Comparison of ENCODE assay signal across 8 mouse cellular contexts in the genomic region with DNA sequence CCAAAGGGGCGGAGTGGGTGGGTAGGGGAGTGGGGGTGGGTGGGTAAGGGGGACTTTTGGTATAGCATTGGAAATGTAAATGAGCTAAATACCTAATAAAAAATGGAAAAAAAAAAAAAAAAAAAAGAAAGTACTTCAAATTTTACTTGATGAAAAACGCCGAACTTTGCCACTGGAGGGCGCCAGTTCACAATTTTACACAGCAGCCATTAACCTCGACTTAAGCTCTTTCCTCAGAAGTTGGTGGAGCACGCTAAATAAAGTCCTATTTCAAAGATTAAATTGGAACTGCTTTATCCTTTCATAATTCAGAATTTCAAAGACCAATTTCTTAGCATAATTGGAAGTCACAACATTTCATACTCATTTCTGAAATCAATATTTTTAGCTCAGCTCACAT.
DNase-seq lines count a peak whose midpoint lies in the region; TF ChIP-seq lines count a peak whose summit lies in the region.
"Not testable (repeated sequence)": the region's sequence is repeated elsewhere in the genome, so short reads cannot be mapped to it uniquely, and the experiment has no call there.

No protein-coding gene starts in this region.

- H3K27ac ChIP-seq in kidney, adult 2 months (ENCODE audit: insufficient read depth, low read depth, low read length), result not testable (repeated sequence)

- not testable (repeated sequence) for H3K4me3 ChIP-seq in E14TG2a.4 (replicated peaks; ENCODE audit: low read length); kidney, adult 2 months (ENCODE audit: insufficient read depth, low read depth, low read length)

- peak; percentile 26; the same call in 1 of the 2 replicates for TF ChIP-seq CTCF in E14TG2a.4 (conservative IDR thresholded peaks at IDR 0.05; ENCODE audit: low read length)
- TF ChIP-seq CTCF in kidney, adult 2 months (conservative IDR thresholded peaks at IDR 0.05; ENCODE audit: insufficient read depth, insufficient read length, low read depth, low read length), result peak; percentile 49

- peak; percentile 83 for DNase-seq in brain, adult 2 months (ENCODE audit: low read depth, low spot score)
- DNase-seq in embryo, embryonic 9.5 days (ENCODE audit: extremely low spot score), result peak; percentile 45
- peak; percentile 39 for DNase-seq in gastrocnemius, postnatal 14 days
- DNase-seq in kidney, adult 2 months, result peak; percentile 42
- DNase-seq in left cerebral cortex, adult 11 months (ENCODE audit: low spot score), result peak; percentile 10
- DNase-seq in lung, postnatal 10 days, result peak; percentile 63
- DNase-seq in right cerebral cortex, adult 18-20 months, result peak; percentile 63

- not testable (repeated sequence) for H3K36me3 ChIP-seq in E14TG2a.4 (ENCODE audit: insufficient read depth, low read length); kidney, adult 2 months (ENCODE audit: control insufficient read depth, insufficient read depth, low read length)

- not testable (repeated sequence) for TF ChIP-seq POLR2A in kidney, adult 2 months (IDR thresholded peaks at IDR 0.05; ENCODE audit: low read depth, low read length)

- H3K4me1 ChIP-seq in E14TG2a.4 (replicated peaks; ENCODE audit: low read depth, low read length); kidney, adult 2 months (ENCODE audit: control insufficient read depth, insufficient read depth, low read length): not testable (repeated sequence)

- 4% methylated on average over 5 of the region's 6 CpGs for WGBS in kidney, adult 2 months

- not testable (repeated sequence) for H3K27me3 ChIP-seq in E14TG2a.4 (ENCODE audit: insufficient read depth, low read length); kidney, adult 2 months (replicated peaks; ENCODE audit: control insufficient read depth, insufficient read depth, low read length)

- intact Hi-C loops in gastrocnemius, postnatal 14 days (cut with DNase I; ENCODE audit: low total_unique reads), result not testable (repeated sequence)

- H3K9me3 ChIP-seq in E14TG2a.4 (ENCODE audit: low read length), result not testable (repeated sequence)

Comparison
In these comparisons a context has a peak if more than half of its experiments do, and no peak if none do; other contexts are left out.
1. DNase-seq: peak in every context shown above with its lines; median percentile 83 in brain, adult 2 months; 63 in lung, postnatal 10 days; 63 in right cerebral cortex, adult 18-20 months; 45 in embryo, embryonic 9.5 days; 42 in kidney, adult 2 months; 39 in gastrocnemius, postnatal 14 days; 10 in left cerebral cortex, adult 11 months.